Mouse (Mus musculus): ENCODE measurements at regions not wholly inside any gene's neighbourhood (a gene's known extent, or its start where the extent isn't known, plus 50 kb on each side); places are given as distances from the start of the nearest gene placed in this dataset.

DNA sequence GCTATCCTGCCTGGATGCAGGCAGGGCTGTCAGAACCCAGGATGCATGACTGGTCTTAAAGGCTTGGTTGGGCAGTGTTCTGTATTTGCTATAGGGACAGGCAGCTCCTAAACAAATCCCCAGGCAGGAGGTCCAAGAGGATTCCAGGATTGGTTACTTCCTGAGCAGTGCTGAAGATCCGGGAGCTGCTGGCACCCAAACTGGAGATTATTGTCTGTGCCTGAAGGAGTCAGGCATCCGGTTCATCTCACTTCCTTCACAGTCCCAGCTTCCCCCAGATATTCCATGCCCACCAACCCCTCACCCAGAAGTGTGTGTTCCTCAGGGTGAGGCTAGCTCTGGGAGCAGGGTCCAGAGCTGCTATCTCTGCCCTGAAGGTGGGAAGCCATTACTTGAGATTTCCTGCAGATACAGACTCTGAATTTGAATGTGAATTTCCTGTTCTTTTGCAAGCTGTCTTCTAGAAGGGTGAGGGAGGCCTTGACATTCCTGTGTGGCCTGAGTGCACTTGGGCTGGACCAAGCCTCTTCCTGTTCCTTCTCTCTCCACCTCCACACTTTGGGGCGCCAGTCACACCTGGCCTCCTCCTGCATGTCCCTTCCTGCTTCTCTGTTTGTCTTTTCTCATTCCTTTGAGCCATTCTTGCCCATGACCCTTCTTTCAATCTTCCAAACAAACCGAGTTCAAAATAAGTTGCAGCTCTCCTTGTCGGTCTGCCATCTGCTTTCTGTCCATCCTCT is 80.3 kb upstream of the Atp1b1 start:
- TF ChIP-seq EP300 (IDR thresholded peaks at IDR 0.05; ENCODE audit: insufficient read depth, low read depth, low read length), result 0 out of 2 replicates have a peak, but pooled peaks have one; percentile 25
- no peak for TF ChIP-seq CTCF (IDR thresholded peaks at IDR 0.05; ENCODE audit: low read depth, low read length)

Data from ES-Bruce4 (cell line).